25 mouse cellular contexts compared by ENCODE assay signal in genomic region chr2:119986369-119986768, GRCm38 (mm10). TPM values are rescaled to one million over a fixed set of nuclear protein-coding genes. Genes with fewer than 3 reads are reported as not detected.
DNase-seq lines count a peak whose midpoint lies in the region; ATAC-seq and TF ChIP-seq lines count a peak whose summit lies in the region.
"Had no signal": no experiment of that assay in that cellular context is flagged by ENCODE, and none has a peak within 500 bp of the region (broad histone marks: within the 10 kb centered on the region; RNA-seq: fewer than 3 reads in every experiment).

No protein-coding gene starts in this region.

- no peaks in the 10 kb centered on the region for H3K9me3 ChIP-seq in heart, postnatal 0 days (replicated peaks; ENCODE audit: control insufficient read depth, low read length)
- no peaks in the 10 kb centered on the region for H3K9me3 ChIP-seq in lung, embryonic 16.5 days (ENCODE audit: control insufficient read depth, low read length)
- H3K9me3 ChIP-seq in limb, embryonic 10.5 days (replicated peaks), result no peaks in the 10 kb centered on the region
- H3K9me3 ChIP-seq: embryonic facial prominence, embryonic 10.5 days; embryonic facial prominence, embryonic 15.5 days; limb, embryonic 13.5 days; midbrain, embryonic 13.5 days had no signal

- TF ChIP-seq CTCF in heart, postnatal 0 days (IDR thresholded peaks at IDR 0.05; ENCODE audit: low read depth), result no peak

- peaks cover 6% of the 10 kb centered on the region; the same call in 1 of the 2 replicates for H3K36me3 ChIP-seq in heart, postnatal 0 days (replicated peaks; ENCODE audit: control insufficient read depth, insufficient read depth, low read length)
- H3K36me3 ChIP-seq in lung, embryonic 16.5 days (ENCODE audit: control insufficient read depth, insufficient read depth, low read length), result no peaks in the 10 kb centered on the region
- H3K36me3 ChIP-seq in limb, embryonic 10.5 days, result peaks cover 14% of the 10 kb centered on the region
- H3K36me3 ChIP-seq: embryonic facial prominence, embryonic 10.5 days had no signal

- no peak overlapping the region for H3K4me3 ChIP-seq in heart, postnatal 0 days (ENCODE audit: low read depth, low read length)
- no peak overlapping the region for H3K4me3 ChIP-seq in lung, embryonic 16.5 days (ENCODE audit: low read length)
- no peak overlapping the region for H3K4me3 ChIP-seq in limb, embryonic 10.5 days
- H3K4me3 ChIP-seq: embryonic facial prominence, embryonic 10.5 days; embryonic facial prominence, embryonic 15.5 days; limb, embryonic 13.5 days; midbrain, embryonic 13.5 days had no signal

- H3K4me2 ChIP-seq in heart, postnatal 0 days (ENCODE audit: low read depth, low read length), result no peak overlapping the region
- H3K4me2 ChIP-seq in lung, embryonic 16.5 days (ENCODE audit: low read depth, low read length), result peak overlapping the region; percentile 18
- H3K4me2 ChIP-seq: embryonic facial prominence, embryonic 15.5 days; heart, embryonic 11.5 days; hindbrain, embryonic 14.5 days; limb, embryonic 13.5 days; liver, embryonic 11.5 days; midbrain, embryonic 13.5 days had no signal

- no peak overlapping the region for H3K27ac ChIP-seq in heart, postnatal 0 days (ENCODE audit: low read depth)
- peak overlapping the region; percentile 85 for H3K27ac ChIP-seq in lung, embryonic 16.5 days (ENCODE audit: low read length)
- no peak overlapping the region for H3K27ac ChIP-seq in limb, embryonic 10.5 days
- H3K27ac ChIP-seq: embryonic facial prominence, embryonic 10.5 days; embryonic facial prominence, embryonic 15.5 days; hindbrain, embryonic 14.5 days; kidney, postnatal 0 days; limb, embryonic 13.5 days; macrophage; midbrain, embryonic 13.5 days had no signal

- ATAC-seq in heart, postnatal 0 days (ENCODE audit: insufficient read depth, low read depth), result no peak
- peak; percentile 42; the same call in 1 of the 2 replicates for ATAC-seq in lung, embryonic 16.5 days (ENCODE audit: low read depth)
- 0 out of 2 replicates have a peak, but pooled peaks have one; percentile 22 for ATAC-seq in megakaryocyte-erythroid progenitor cell, adult 5-6 weeks (replicated peaks; ENCODE audit: low FRiP score, low TSS enrichment, poor library complexity, severe bottlenecking)
- ATAC-seq: forebrain, embryonic 14.5 days; midbrain, embryonic 13.5 days had no signal

- DNase-seq in heart, postnatal 0 days (ENCODE audit: low spot score), result peak; percentile 19
- DNase-seq in heart, adult 11 months, result no peak
- no peak for DNase-seq in lung, postnatal 10 days
- peak; percentile 55 for DNase-seq in ZHBTc4 (ENCODE audit: low read depth, low spot score)
- DNase-seq in kidney, postnatal 14 days, result no peak
- no peak for DNase-seq in limb, embryonic 10.5 days (ENCODE audit: low spot score)
- DNase-seq: adrenal gland, adult 8-10 months; cerebellum, adult 8-10 months; cerebellum, postnatal 25 days; gastrocnemius, postnatal 14 days; kidney, adult 2 months; layer of hippocampus, adult 9-11 months had no signal

- no peak for TF ChIP-seq EP300 in heart, postnatal 0 days (IDR thresholded peaks at IDR 0.05; ENCODE audit: low read depth)

- no peaks in the 10 kb centered on the region for H3K27me3 ChIP-seq in heart, postnatal 0 days (ENCODE audit: control insufficient read depth, insufficient read depth, low read length)
- no peaks in the 10 kb centered on the region for H3K27me3 ChIP-seq in lung, embryonic 16.5 days (ENCODE audit: control insufficient read depth, insufficient read depth, low read depth, low read length)
- no peaks in the 10 kb centered on the region for H3K27me3 ChIP-seq in limb, embryonic 10.5 days (ENCODE audit: low read depth, poor library complexity, severe bottlenecking)
- H3K27me3 ChIP-seq: CH12.LX; embryonic facial prominence, embryonic 15.5 days; limb, embryonic 13.5 days; midbrain, embryonic 13.5 days had no signal

- H3K4me1 ChIP-seq in heart, postnatal 0 days (ENCODE audit: control insufficient read depth, insufficient read depth), result no peaks in the 10 kb centered on the region
- H3K4me1 ChIP-seq in lung, embryonic 16.5 days (replicated peaks; ENCODE audit: control insufficient read depth, insufficient read depth, low read length), result peaks cover 5% of the 10 kb centered on the region
- peaks cover 5% of the 10 kb centered on the region for H3K4me1 ChIP-seq in limb, embryonic 10.5 days
- H3K4me1 ChIP-seq: embryonic facial prominence, embryonic 15.5 days; midbrain, embryonic 13.5 days had no signal

- no peak overlapping the region for H3K9ac ChIP-seq in heart, postnatal 0 days (replicated peaks; ENCODE audit: low read depth, low read length)
- no peak overlapping the region for H3K9ac ChIP-seq in lung, embryonic 16.5 days (ENCODE audit: low read length)
- H3K9ac ChIP-seq: embryonic facial prominence, embryonic 15.5 days; hindbrain, embryonic 14.5 days; limb, embryonic 13.5 days; midbrain, embryonic 13.5 days had no signal

- WGBS in heart, postnatal 0 days, result 59% methylated on average over 6 of the region's 6 CpGs
- 62% methylated on average over 6 of the region's 6 CpGs for WGBS in lung, embryonic 16.5 days
- 83% methylated on average over 6 of the region's 6 CpGs for WGBS in limb, embryonic 10.5 days

RNA-seq across cellular contexts. Expression of gene Mapkbp1, which starts 13.9 kb away (rescaled TPM):
- 7.6 and 18.7 TPM in 2 replicates for total RNA-seq in heart, postnatal 0 days (2014; rRNA removed; ENCODE audit: low replicate concordance)
- 1.1 TPM in 2 replicates for polyA plus RNA-seq in heart, postnatal 0 days (2015; fragmentation: Nextera tagmentation; extraction: Ambion mirVana)
- 3.4 and 3.5 TPM in 2 replicates for polyA plus RNA-seq in lung, embryonic 16.5 days (2015; fragmentation: Nextera tagmentation; extraction: Ambion mirVana)
- total RNA-seq in megakaryocyte-erythroid progenitor cell, adult 5-6 weeks (2014; fragmentation: Nextera tagmentation), result 4.5 and 5.0 TPM in 2 replicates
- 2.8 and 6.7 TPM in 2 replicates for total RNA-seq in megakaryocyte-erythroid progenitor cell, adult 5-6 weeks (2017)
- polyA plus RNA-seq in limb, embryonic 10.5 days (2016; fragmentation: Nextera tagmentation; extraction: Ambion mirVana), result 2.8 and 4.5 TPM in 2 replicates

RNA-seq across cellular contexts. Expression of gene Jmjd7, which starts 40.9 kb away (rescaled TPM):
- 8.5 and 14.1 TPM in 2 replicates for total RNA-seq in heart, postnatal 0 days (2014; rRNA removed; ENCODE audit: low replicate concordance)
- polyA plus RNA-seq in heart, postnatal 0 days (2015; fragmentation: Nextera tagmentation; extraction: Ambion mirVana), result 18.0 and 20.3 TPM in 2 replicates
- 21.2 and 22.9 TPM in 2 replicates for polyA plus RNA-seq in lung, embryonic 16.5 days (2015; fragmentation: Nextera tagmentation; extraction: Ambion mirVana)
- total RNA-seq in megakaryocyte-erythroid progenitor cell, adult 5-6 weeks (2014; fragmentation: Nextera tagmentation), result 11.9 and 30.3 TPM in 2 replicates
- total RNA-seq in megakaryocyte-erythroid progenitor cell, adult 5-6 weeks (2017), result 4.2 and 15.8 TPM in 2 replicates
- polyA plus RNA-seq in limb, embryonic 10.5 days (2016; fragmentation: Nextera tagmentation; extraction: Ambion mirVana), result 19.8 and 25.1 TPM in 2 replicates

RNA-seq across cellular contexts. Expression of gene Gm28042, which starts 40.9 kb away (rescaled TPM):
- 0.12 and 18.7 TPM in 2 replicates for total RNA-seq in heart, postnatal 0 days (2014; rRNA removed; ENCODE audit: low replicate concordance)
- 0.74 and 1.4 TPM in 2 replicates for polyA plus RNA-seq in heart, postnatal 0 days (2015; fragmentation: Nextera tagmentation; extraction: Ambion mirVana)
- polyA plus RNA-seq in lung, embryonic 16.5 days (2015; fragmentation: Nextera tagmentation; extraction: Ambion mirVana), result 2.3 and 4.3 TPM in 2 replicates
- 1.3 and 3.8 TPM in 2 replicates for total RNA-seq in megakaryocyte-erythroid progenitor cell, adult 5-6 weeks (2014; fragmentation: Nextera tagmentation)
- total RNA-seq in megakaryocyte-erythroid progenitor cell, adult 5-6 weeks (2017), result 0.30 TPM in 1 of 2 replicates, not detected in the other
- 3.6 and 4.3 TPM in 2 replicates for polyA plus RNA-seq in limb, embryonic 10.5 days (2016; fragmentation: Nextera tagmentation; extraction: Ambion mirVana)
- polyA plus RNA-seq: macrophage had no signal

RNA-seq across cellular contexts. Expression of gene Pla2g4b, which starts 46.8 kb away (rescaled TPM):
- total RNA-seq in heart, postnatal 0 days (2014; rRNA removed; ENCODE audit: low replicate concordance), result 8.0 TPM in 1 of 2 replicates, not detected in the other
- polyA plus RNA-seq in heart, postnatal 0 days (2015; fragmentation: Nextera tagmentation; extraction: Ambion mirVana), result 0.20 and 0.37 TPM in 2 replicates
- polyA plus RNA-seq in lung, embryonic 16.5 days (2015; fragmentation: Nextera tagmentation; extraction: Ambion mirVana), result 1.1 and 1.4 TPM in 2 replicates
- 8.0 and 10.7 TPM in 2 replicates for total RNA-seq in megakaryocyte-erythroid progenitor cell, adult 5-6 weeks (2014; fragmentation: Nextera tagmentation)
- 1.5 and 4.7 TPM in 2 replicates for total RNA-seq in megakaryocyte-erythroid progenitor cell, adult 5-6 weeks (2017)
- polyA plus RNA-seq in limb, embryonic 10.5 days (2016; fragmentation: Nextera tagmentation; extraction: Ambion mirVana), result 1.4 and 3.9 TPM in 2 replicates

Comparison
In these comparisons a context has a peak if more than half of its experiments do, and no peak if none do; other contexts are left out.
1. DNase-seq: peak in heart, postnatal 0 days (single experiment) and ZHBTc4 (single experiment); none in heart, adult 11 months (single experiment), lung, postnatal 10 days (single experiment), kidney, postnatal 14 days (single experiment) and limb, embryonic 10.5 days (single experiment).